Mouse (Mus musculus) c-Kit-positive CD71-positive TER-119-positive erythroid progenitor cells, embryonic 14.5 days (primary cell): ENCODE data around the gene Scn3b.

Source experiments
- DNase-seq: peaks from one replicate; pipeline ENCODE4 v3.0.0-alpha.2; 2013; ENCODE audit warnings: low spot score

The Scn3b gene

DNA sequence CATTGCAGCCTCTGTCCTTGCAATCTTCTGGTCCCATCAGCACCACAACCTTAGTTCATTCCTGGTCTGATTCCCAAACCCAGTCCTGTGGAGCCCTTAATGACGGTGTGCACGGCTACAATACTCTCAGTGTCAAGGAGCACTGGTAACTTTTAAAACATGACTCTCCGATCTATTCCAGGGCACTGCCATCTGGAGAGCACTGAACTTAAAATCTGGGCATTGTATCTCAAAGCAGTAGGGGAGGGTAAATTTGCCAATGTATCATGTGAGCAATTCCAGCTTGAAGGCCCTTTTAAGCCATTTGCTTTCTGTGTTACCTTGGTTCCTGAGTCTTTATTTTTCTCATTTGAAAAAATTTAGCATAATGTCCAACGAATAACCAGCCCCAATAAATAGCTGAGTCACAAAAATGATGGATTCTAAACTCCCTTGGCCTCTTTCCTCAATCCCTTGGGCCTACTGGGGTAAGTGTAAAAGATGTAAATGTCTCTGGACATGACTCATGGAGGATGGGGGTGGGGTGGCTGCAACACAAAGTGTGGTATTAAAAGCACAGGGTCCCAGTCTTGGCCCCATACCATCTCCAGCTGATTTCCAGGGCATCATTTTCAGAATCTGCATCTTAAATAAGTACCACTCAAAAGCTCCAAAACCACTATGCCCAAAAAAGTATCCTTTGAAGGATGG lies 68.3 kb downstream of the Scn3b start:
- DNase-seq = no peak

DNA sequence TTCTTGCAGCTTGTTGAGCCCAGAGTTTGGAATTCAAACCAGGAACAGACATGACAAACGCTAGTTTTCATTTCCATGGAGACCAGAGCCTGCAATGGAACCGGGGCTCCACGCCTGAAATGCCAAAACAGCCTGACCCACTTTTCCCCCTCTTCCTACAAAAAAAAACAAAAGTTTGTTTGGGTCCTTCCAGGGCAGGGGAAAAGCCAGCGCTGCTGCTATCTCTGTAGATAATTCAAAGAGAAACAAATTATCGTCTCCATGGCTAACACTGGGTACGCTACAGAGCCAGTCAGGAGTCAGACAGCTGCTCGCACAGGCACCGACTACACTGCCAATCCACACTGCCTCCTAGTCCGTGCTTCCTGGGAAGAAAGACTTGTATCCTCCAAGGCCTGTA lies 70.6 kb downstream of the Scn3b start:
- no peak for DNase-seq
